Mouse (Mus musculus) megakaryocyte progenitor cell, adult 5-6 weeks (primary cell): ENCODE measurements around the gene Xrra1. TPM values are rescaled to one million over a fixed set of nuclear protein-coding genes. Genes with fewer than 3 reads are reported as not detected.
A peak's percentile ranks its signal among the peaks of the same experiment; 100 is the strongest.
"Not testable (repeated sequence)": the region's sequence is repeated elsewhere in the genome, so short reads cannot be mapped to it uniquely, and the experiment has no call there.

Source experiments
- ATAC-seq: replicated peaks from 2 replicates; pipeline ENCODE4 v1.8.0; 2016; ENCODE audit warnings: mild to moderate bottlenecking, moderate TSS enrichment, inconsistent platforms; ENCODE audit not compliant: poor library complexity
- total RNA-seq, 2 experiments: library from RNA; stranded (forward) in 1 of 2; stranded (reverse) in 1 of 2; fragments of 157-497, 149-512 nt in 1 of 2; fragments of 200-1000 nt in 1 of 2; gene quantifications; 2 replicates each; pipeline versions ENCODE4 v1.2.3 to v1.2.4; 2015 to 2017

Xrra1 gene
- total RNA-seq, 2 experiments from 2014 or later, result 0.25 TPM; not detected in 1

DNA sequence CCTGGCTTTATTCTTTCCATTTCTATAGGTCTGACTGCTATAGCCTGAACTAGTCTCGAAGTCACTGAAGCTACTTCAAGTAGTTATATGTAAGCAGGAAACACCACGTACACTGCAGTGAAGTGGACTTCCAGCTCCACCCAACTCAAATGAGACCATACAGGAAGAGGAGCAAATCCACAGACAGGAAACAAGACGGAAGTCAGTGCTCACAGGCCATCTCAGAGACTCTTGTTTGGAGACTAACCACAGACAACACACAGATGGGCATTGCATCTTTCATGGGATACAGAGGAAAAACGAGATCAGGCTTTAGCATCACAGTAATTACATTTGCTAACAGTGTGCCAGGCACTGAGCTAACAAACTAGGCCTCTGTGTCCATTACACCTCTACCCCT is 87.4 kb downstream of the Xrra1 start:
- no peak for ATAC-seq

DNA sequence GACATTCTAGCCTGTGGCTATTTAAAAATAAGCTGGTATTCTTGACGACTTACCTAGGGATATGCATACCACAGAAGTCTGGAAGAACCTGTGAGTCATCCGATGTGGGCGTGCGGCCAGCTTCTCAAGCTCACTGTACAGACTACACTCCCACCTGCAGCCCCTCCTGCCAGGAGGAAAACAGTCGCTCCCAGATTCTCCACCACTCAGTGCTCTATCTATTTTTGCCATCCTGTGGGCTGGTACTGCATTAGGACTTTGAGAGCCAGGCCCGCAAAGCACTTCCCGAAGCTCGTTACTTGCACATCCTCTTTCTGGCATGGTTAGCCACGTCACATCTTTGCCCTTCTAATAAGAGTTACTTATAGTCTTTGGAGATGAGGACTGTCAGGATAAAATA is 88.4 kb downstream of the Xrra1 start:
- ATAC-seq, result no peak; the same call in 1 of the 2 replicates

DNA sequence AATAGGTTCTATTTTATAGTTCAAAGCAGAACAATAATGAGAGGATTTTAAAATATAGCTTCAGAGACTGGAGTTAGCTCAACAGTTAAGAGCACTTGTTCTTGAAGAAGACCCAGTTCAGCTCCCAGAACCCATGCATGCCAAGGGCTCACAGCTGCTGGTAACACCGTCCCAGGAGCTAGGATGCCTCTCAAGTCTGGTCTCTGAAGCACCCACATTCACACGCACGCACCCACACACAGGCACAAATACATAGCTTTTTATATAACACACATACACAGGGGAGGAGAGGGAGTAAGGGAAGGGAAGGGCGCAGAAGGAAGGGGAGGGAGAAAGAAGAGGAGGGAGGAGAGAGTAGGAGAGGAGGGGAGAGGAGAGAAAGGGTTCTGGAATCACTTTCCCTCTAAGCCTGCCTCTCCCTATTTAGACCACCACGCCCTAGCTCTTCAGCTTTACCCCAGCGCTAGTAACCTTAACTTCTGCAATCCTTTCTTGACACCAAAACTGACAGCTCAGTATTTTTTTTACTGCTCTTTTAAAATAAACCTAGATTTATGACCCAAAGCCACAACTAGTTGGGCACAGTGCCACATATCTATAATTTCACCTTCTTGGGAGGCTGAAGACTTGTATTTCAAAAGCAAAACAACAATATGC is 94.7 kb downstream of the Xrra1 start:
- ATAC-seq, result no peak

DNA sequence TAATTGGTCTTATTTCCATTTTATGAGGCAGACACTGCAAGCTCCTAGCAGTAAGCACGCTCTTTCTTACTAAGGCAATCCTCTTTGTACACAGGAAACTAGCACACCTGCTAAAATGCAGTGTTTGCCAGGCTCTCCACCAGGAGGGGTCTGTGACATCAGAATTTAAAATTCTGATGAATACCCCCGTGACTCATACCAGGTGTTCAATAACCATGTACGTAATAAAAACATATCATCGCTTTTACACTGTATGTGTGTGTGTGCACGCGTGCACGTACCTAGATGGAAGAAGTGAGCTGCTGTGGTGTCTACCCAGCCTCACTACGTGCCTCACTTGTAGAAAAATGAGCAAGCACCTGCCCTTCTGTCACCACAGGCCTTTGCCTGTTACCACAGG is 95.3 kb downstream of the Xrra1 start:
- no peak for ATAC-seq

DNA sequence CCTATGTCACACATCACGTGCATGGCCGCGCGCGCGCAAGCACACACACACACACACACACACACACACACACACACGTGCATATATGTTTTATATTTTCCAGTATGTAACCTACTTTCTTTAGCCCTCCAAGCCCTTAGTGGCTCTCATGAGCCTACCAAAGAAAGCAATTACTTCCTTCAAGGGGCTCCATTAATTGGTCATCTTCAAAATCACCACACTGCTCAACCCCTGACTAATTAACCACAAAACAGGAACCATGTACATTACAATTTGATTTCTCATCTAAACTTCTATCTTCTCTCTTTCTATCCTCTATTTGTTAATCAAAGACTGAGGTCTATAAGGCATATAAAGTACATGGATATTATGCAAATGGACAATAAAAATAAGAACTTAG is 97.2 kb downstream of the Xrra1 start:
- peak; percentile 64 for ATAC-seq

DNA sequence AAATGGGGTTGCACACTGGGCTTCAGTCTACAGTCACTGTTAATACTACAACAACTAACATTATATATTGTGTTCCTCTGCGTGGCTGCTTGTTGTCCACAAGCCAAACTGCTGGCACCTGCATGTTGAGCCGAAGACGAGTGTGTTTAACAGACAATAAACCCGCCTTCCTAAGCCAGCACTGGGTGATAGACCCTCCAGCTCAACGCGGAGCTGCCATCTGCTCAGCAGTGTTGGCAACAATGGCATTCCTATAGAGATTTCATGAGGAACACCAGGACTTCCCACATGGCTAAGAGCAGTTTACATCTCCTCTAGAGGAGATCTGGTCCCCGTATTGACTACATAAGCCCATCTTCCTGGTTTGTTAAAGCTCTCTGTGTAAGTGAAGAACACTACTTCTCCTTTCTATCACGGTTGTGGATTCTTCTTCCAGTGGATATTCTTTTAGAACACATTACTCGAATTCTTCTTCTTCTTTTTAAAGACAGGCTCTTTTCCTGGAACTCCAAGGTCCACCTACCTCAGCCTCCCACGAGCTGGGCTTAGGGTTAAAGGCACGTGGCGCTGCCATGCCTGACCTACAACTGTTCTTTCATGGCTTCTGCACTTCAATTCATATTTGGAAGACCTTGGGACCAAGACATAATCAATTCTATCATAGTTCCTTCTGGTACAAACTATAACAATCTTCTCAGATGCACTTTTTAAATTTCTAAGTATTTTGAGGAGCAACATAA is 98.5 kb downstream of the Xrra1 start:
- peak; percentile 49; the same call in 1 of the 2 replicates for ATAC-seq

DNA sequence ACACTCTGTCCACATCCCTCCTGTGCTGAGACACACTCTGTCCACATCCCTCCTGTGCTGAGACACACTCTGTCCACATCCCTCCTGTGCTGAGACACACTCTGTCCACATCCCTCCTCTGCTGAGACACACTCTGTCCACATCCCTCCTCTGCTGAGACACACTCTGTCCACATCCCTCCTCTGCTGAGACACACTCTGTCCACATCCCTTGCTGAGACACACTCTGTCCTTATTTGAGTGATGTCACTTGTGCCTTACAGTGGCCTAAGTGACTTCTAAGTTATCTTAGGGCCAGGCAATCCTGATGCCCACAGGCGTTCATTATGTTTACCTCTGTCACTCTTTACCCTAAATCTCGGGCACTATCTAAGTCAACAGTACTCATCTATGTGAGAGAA is 101.7 kb downstream of the Xrra1 start:
- not testable (repeated sequence) for ATAC-seq

DNA sequence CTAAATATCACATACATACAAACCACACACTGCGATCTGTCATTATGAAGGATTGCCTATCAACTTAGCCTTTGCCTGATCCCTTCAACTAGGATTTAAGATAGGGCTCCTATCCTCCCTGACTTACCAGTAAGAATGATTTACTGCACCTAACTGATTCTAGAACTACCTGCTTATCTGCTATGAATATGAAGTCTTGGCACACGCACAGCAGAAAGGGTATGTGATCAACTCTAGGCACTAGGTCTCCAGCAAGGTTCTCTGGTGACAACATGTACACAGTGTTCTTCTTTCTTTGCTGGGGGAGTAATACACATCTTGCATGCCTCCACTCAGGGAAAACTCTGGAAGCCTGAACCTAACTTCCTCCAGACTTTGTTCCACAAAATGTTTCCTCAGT is 102.6 kb downstream of the Xrra1 start:
- no peak for ATAC-seq

DNA sequence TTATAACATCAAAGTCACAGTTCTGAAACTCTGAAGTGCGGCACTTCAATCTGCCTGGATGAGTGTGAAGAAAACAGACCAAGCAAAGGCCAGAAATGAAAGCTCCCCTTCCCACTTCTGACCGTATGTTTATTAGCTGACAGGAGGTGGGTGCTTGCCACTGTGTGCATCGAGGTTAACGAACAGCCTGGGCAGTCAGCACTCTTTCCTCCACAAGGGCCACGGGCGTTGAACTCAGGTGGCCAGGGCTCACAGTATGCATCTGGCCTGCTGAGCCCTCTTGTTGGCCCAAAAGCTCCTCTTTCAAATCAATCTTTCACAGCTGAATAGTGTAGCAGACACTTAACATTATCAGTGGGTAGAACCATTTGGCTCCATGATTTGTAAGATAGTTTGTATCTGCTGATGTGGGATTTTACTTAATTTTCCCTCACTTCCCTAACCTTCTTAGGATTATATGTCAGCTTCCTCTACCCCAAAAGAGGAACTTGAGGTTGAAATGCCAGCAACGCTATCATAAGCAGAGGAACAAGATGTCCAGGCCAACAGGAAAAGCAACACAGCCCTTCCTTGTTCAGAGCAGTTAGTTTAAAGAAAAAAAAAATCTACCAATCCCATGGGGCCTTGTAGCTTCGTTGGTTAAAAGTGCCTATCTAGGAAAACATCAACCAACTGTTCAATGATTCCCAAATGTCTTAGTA is 103.8 kb downstream of the Xrra1 start:
- peak; percentile 78 for ATAC-seq

DNA sequence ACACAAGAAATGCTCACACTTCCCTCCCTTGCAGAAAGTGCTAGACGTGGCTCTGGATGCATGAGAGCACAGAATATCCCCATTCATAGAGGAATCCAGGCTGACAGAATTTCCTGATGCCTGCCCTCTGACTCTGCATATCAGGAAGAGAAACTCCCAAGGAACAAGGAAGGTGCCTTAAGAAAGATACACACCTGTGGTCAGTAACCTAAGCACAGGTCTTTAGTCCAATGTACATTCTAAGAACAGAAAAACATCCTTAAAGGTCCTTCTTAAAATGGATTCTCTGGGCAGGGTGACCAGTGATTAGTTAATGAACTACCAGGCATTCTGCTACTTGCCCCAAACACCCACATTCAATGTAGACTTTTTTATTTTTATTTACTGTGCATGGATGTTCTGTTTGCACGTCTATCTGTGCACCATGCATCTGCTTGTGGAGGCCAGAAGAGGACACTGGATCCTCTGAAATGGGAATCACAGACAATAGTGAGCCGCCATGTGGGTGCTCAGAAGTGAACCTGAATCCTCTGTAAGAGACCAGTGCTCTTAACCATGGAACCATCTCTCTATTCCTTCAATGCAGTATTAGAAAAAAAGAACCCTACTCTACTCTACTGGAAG is 104.4 kb downstream of the Xrra1 start:
- ATAC-seq, result no peak

DNA sequence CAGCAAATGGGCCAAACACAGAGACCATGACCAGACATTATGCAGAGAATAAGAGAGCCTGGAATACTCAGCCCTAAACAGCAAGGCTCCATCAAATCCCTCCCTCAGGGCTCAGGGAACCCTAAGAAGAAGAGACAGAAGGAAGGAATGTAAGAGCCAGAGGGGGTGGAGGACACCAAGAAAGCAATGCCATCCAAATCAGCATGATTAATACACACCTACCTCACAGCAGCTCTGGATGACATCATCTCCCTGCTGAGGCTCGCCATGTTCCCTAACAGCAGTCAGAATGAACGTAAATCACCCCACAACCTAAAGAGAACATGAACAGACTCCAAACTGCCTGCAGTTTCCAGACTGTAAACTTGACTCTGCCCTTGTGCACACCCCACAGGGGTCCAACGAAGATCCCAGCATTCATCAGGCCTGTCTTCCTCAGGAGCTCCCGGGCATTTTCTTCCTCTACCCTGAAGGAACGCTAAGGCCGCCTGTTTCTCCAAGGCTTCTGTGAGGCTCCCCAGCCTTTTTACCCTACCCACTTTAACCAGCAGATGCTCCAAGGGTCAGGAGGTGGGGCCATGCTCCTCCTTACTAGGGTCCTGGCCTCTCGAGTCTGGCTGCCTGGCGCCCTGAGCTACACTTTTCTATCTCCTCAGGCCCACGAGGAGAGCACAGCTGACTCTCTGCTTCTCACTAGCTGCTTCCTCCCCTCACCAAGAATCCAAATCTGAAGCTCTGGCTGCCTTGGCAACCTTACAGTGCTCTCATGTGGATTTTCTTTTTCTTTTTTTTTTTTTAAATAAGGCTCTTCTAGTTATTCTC is 106.3 kb downstream of the Xrra1 start:
- no peak for ATAC-seq

DNA sequence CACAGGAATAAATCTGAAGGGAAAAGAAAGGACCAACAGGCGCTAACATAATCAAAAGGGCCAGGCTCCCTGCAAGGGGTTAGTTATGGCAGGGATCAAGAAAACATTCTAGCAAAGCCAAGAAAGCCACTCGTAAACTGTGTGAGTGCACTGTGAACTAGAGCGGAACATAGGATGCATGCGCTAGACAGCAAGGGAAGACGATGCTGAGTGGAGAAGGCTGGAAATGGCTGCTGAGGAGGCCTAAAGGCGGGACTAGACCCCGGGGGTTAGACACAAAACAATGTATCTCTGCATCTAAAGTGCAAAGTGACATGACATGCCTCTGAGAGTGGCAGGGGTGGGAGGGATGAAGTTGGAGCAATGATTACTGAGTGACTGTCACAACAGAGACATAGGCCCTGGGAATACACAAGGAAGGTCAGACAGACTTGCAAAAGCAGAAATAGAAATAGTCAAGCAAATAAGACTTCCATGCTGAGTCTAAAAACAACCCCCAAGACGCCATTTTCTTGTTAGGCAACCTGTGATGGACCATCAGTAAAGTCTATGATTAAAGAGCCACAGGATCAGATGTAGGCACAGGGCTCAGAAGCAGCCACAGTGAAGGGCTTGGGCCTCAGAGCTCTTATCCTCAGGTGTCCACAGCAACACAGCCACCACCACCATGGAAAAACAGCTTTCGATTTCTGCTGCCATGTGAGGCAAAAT is 107.2 kb downstream of the Xrra1 start:
- ATAC-seq, result no peak

Other genes starting within 250 kb of the Xrra1 start
- gene Tpbgl, start 232.0 kb upstream of the Xrra1 start, total RNA-seq (2015), result 0.07 TPM in 1 of 2 replicates, not detected in the other
- gene Tpbgl, start 232.0 kb upstream of the Xrra1 start, total RNA-seq (2017), result not detected in 2 replicates
- 0.07 and 0.10 TPM in 2 replicates for gene Slco2b1, start 147.8 kb upstream of the Xrra1 start, total RNA-seq (2015)
- gene Slco2b1, start 147.8 kb upstream of the Xrra1 start, total RNA-seq (2017), result 0.10 and 0.12 TPM in 2 replicates
- gene Olfr520, start 128.8 kb upstream of the Xrra1 start, total RNA-seq (2015), result not detected in 2 replicates
- gene Olfr520, start 128.8 kb upstream of the Xrra1 start, total RNA-seq (2017), result not detected in 2 replicates
- gene Olfr521, start 95.6 kb upstream of the Xrra1 start, total RNA-seq (2015), result not detected in 2 replicates
- gene Olfr521, start 95.6 kb upstream of the Xrra1 start, total RNA-seq (2017), result not detected in 2 replicates
- gene Neu3, start 30.7 kb upstream of the Xrra1 start, total RNA-seq (2015), result 1.7 and 1.9 TPM in 2 replicates
- gene Neu3, start 30.7 kb upstream of the Xrra1 start, total RNA-seq (2017), result 1.6 and 3.4 TPM in 2 replicates
- gene Spcs2, start 4.3 kb downstream of the Xrra1 start, total RNA-seq (2015), result 372 and 413 TPM in 2 replicates
- 255 and 284 TPM in 2 replicates for gene Spcs2, start 4.3 kb downstream of the Xrra1 start, total RNA-seq (2017)
- 11.3 and 13.3 TPM in 2 replicates for gene Rnf169, start 121.3 kb downstream of the Xrra1 start, total RNA-seq (2015)
- gene Rnf169, start 121.3 kb downstream of the Xrra1 start, total RNA-seq (2017), result 14.1 and 18.3 TPM in 2 replicates
- not detected in 2 replicates for gene Chrdl2, start 147.1 kb downstream of the Xrra1 start, total RNA-seq (2015)
- not detected in 2 replicates for gene Chrdl2, start 147.1 kb downstream of the Xrra1 start, total RNA-seq (2017)